Mouse (Mus musculus): ENCODE data around the gene Wscd2. TPM values are rescaled to one million over a fixed set of nuclear protein-coding genes. Genes with fewer than 3 reads are reported as not detected.

Gene Wscd2
- polyA plus RNA-seq, 1 experiment from 2014 or later, result 6.2 TPM

Other genes starting within 250 kb of the Wscd2 start
- 7.1 and 7.4 TPM in 2 replicates for gene Sgsm1, start 179.5 kb upstream of the Wscd2 start, polyA plus RNA-seq (2015; fragmentation: Nextera tagmentation; extraction: Ambion mirVana)
- gene Aym1, start 133.0 kb upstream of the Wscd2 start, polyA plus RNA-seq (2015; fragmentation: Nextera tagmentation; extraction: Ambion mirVana), result not detected in 2 replicates
- gene Cmklr1, start 160.1 kb downstream of the Wscd2 start, polyA plus RNA-seq (2015; fragmentation: Nextera tagmentation; extraction: Ambion mirVana), result 3.4 and 4.2 TPM in 2 replicates
- not detected in 2 replicates for gene 1700069L16Rik, start 234.4 kb downstream of the Wscd2 start, polyA plus RNA-seq (2015; fragmentation: Nextera tagmentation; extraction: Ambion mirVana)
- gene Ficd, start 245.5 kb downstream of the Wscd2 start, polyA plus RNA-seq (2015; fragmentation: Nextera tagmentation; extraction: Ambion mirVana), result 7.0 and 9.1 TPM in 2 replicates

Data from stomach, embryonic 16.5 days (tissue).